Mouse (Mus musculus) midbrain, embryonic 11.5 days (tissue): ENCODE measurements at regions not wholly inside any gene's neighbourhood (a gene's known extent, or its start where the extent isn't known, plus 50 kb on each side); places are given as distances from the start of the nearest gene placed in this dataset.

Source experiments
- ATAC-seq: fragments of 200-750 bp; cut with Nextera tagmentation; 2 replicates; pipeline ENCODE4 v1.8.0; 2017; ENCODE audit warnings: moderate TSS enrichment, moderate library complexity; ENCODE audit not compliant: low FRiP score
- DNase-seq: peaks from one replicate; pipeline ENCODE4 v3.0.0; 2015; ENCODE audit warnings: low spot score; ENCODE audit errors: missing footprints
- H3K27ac ChIP-seq: fragments of 300-500 bp; sonication (generic); 2 replicates; pipeline ENCODE4 v1.5.1; 2014; ENCODE audit warnings: low read depth, low read length
- H3K27me3 ChIP-seq: fragments of 300-500 bp; sonication (generic); 2 replicates; pipeline ENCODE4 v1.6.1; 2014; ENCODE audit warnings: mild to moderate bottlenecking, low read length, moderate library complexity, mixed read lengths; ENCODE audit not compliant: control insufficient read depth, insufficient read depth
- H3K36me3 ChIP-seq: fragments of 300-500 bp; sonication (generic); 2 replicates; pipeline ENCODE4 v1.6.1; 2014; ENCODE audit warnings: mild to moderate bottlenecking, low read length, moderate library complexity, mixed read lengths; ENCODE audit not compliant: control insufficient read depth, insufficient read depth
- H3K4me1 ChIP-seq: fragments of 300-500 bp; sonication (generic); 2 replicates; pipeline ENCODE4 v1.6.1; 2014; ENCODE audit warnings: low read length; ENCODE audit not compliant: control insufficient read depth, insufficient read depth
- H3K4me2 ChIP-seq: fragments of 300-500 bp; sonication (generic); 2 replicates; pipeline ENCODE4 v1.6.1; 2014; ENCODE audit warnings: mild to moderate bottlenecking, moderate library complexity
- H3K4me3 ChIP-seq: fragments of 300-500 bp; sonication (generic); 2 replicates; pipeline ENCODE4 v1.5.1; 2014; ENCODE audit warnings: low read depth, low read length
- H3K9ac ChIP-seq: fragments of 300-500 bp; sonication (generic); 2 replicates; pipeline ENCODE4 v1.6.1; 2014; ENCODE audit warnings: low read length
- H3K9me3 ChIP-seq: fragments of 300-500 bp; sonication (generic); 2 replicates; pipeline ENCODE4 v1.6.1; 2016; ENCODE audit warnings: low read length; ENCODE audit not compliant: control insufficient read depth
- WGBS: fragments of 180-500 bp; shearing (Covaris S2); extraction: QIAGEN DNeasy Blood & Tissue Kit; methylation state at CpG from one replicate; pipeline ENCODE4 v1.1.7; 2014; 5-methylcytosine and 5-hydroxymethylcytosine counted together

GRCm38 (mm10) chr12:13164791-13165190 lies 84.2 kb downstream of the Ddx1 start:
- Histone ChIP-seq H3K4me3 (no peak overlapping the region), H3K36me3 (no peaks in the 10 kb centered on the region), H3K27ac (no peak overlapping the region), H3K9me3 (no peaks in the 10 kb centered on the region), H3K4me1 (peaks cover 3% of the 10 kb centered on the region), H3K4me2 (no peak overlapping the region), H3K27me3 (no peaks in the 10 kb centered on the region), H3K9ac (no peak overlapping the region)
- ATAC-seq (no peak), DNase-seq (no peak)
- 84% methylated on average over 2 of the region's 2 CpGs for WGBS

DNA sequence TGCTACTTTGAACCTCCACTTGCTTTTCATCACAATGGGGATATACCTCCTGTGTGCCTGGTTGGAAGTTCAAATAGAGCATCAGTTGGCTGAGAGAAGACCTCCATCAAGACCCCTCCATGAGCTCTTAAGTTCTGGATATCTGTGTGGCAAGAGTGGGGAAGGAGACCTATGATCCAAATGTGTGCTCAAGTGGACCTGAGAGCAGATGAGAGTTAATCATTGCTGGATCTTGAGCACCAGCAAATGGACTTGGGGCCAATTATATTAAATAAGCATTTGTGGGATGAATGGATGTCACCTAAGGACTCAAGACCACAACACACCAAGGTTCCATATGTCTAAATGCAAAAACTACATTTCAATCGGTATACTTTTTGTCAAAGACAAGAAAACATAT lies 88.0 kb downstream of the Ddx1 start:
- no peaks in the 10 kb centered on the region for H3K36me3 ChIP-seq
- H3K27me3 ChIP-seq, result no peaks in the 10 kb centered on the region
- no peak overlapping the region for H3K4me3 ChIP-seq
- H3K9me3 ChIP-seq, result no peaks in the 10 kb centered on the region
- H3K9ac ChIP-seq, result no peak overlapping the region
- H3K4me2 ChIP-seq, result no peak overlapping the region
- peaks cover 9% of the 10 kb centered on the region for H3K4me1 ChIP-seq
- H3K27ac ChIP-seq, result no peak overlapping the region
- no peak for ATAC-seq
- 90% methylated on average over 1 of the region's 1 CpGs for WGBS
- DNase-seq, result no peak

GRCm38 (mm10) chr12:13159346-13160055 lies 89.5 kb downstream of the Ddx1 start:
- H3K4me2 ChIP-seq, result no peak overlapping the region
- peaks cover 9% of the 10 kb centered on the region for H3K4me1 ChIP-seq
- no peaks in the 10 kb centered on the region for H3K9me3 ChIP-seq
- DNase-seq (peak; percentile 87), ATAC-seq (peak; percentile 88)
- no peak overlapping the region for H3K4me3 ChIP-seq
- H3K36me3 ChIP-seq, result no peaks in the 10 kb centered on the region
- no peaks in the 10 kb centered on the region for H3K27me3 ChIP-seq
- no peak overlapping the region for H3K9ac ChIP-seq
- H3K27ac ChIP-seq, result peak overlapping the region; percentile 0; the same call in 1 of the 2 replicates

GRCm38 (mm10) chr12:13157666-13158381 lies 91.2 kb downstream of the Ddx1 start:
- WGBS, result 72% methylated on average over 7 of the region's 7 CpGs
- Histone ChIP-seq H3K27ac (no peak overlapping the region), H3K4me2 (no peak overlapping the region), H3K4me3 (no peak overlapping the region), H3K4me1 (peaks cover 9% of the 10 kb centered on the region), H3K27me3 (no peaks in the 10 kb centered on the region), H3K36me3 (no peaks in the 10 kb centered on the region), H3K9ac (no peak overlapping the region), H3K9me3 (no peaks in the 10 kb centered on the region)
- DNase-seq (no peak), ATAC-seq (no peak)

GRCm38 (mm10) chr12:13157089-13157488 lies 91.9 kb downstream of the Ddx1 start:
- no peak overlapping the region for H3K27ac ChIP-seq
- ATAC-seq (no peak), DNase-seq (no peak)
- H3K9ac ChIP-seq, result no peak overlapping the region
- H3K4me3 ChIP-seq, result no peak overlapping the region
- no peaks in the 10 kb centered on the region for H3K36me3 ChIP-seq
- no peaks in the 10 kb centered on the region for H3K27me3 ChIP-seq
- H3K9me3 ChIP-seq, result no peaks in the 10 kb centered on the region
- WGBS, result 82% methylated on average over 10 of the region's 10 CpGs
- peaks cover 9% of the 10 kb centered on the region for H3K4me1 ChIP-seq
- no peak overlapping the region for H3K4me2 ChIP-seq

GRCm38 (mm10) chr12:13150751-13151150 lies 98.3 kb downstream of the Ddx1 start:
- ATAC-seq (no peak), DNase-seq (no peak)
- no peak overlapping the region for H3K27ac ChIP-seq
- WGBS, result 82% methylated on average over 4 of the region's 4 CpGs
- no peak overlapping the region for H3K4me3 ChIP-seq
- H3K27me3 ChIP-seq, result no peaks in the 10 kb centered on the region
- H3K9ac ChIP-seq, result no peak overlapping the region
- H3K4me1 ChIP-seq, result no peaks in the 10 kb centered on the region
- H3K4me2 ChIP-seq, result no peak overlapping the region
- no peaks in the 10 kb centered on the region for H3K9me3 ChIP-seq
- H3K36me3 ChIP-seq, result no peaks in the 10 kb centered on the region

DNA sequence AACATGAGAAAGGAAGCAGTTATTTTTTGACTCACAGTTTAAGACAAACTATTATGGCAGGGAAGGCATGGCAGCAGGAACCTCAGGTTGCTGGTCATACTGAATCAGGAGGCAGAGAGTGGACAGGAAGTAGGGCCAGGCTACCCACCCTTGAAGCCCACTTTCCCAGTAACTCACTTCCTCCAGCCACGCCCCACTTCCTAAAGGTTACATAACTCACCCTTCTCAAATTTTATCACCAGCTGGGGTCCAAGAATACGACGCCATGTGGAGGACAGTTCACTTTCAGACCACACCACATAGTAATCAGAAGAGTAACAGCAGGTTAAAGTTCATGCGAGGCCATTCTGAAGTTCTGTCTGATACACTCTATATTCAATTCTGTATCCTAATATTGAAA lies 101.8 kb downstream of the Ddx1 start:
- WGBS, result 89% methylated on average over 4 of the region's 4 CpGs
- Histone ChIP-seq H3K27me3 (no peaks in the 10 kb centered on the region), H3K27ac (no peak overlapping the region), H3K36me3 (no peaks in the 10 kb centered on the region), H3K9me3 (no peaks in the 10 kb centered on the region), H3K4me1 (no peaks in the 10 kb centered on the region), H3K4me3 (no peak overlapping the region), H3K9ac (no peak overlapping the region), H3K4me2 (no peak overlapping the region)
- no peak for ATAC-seq
- DNase-seq, result no peak

DNA sequence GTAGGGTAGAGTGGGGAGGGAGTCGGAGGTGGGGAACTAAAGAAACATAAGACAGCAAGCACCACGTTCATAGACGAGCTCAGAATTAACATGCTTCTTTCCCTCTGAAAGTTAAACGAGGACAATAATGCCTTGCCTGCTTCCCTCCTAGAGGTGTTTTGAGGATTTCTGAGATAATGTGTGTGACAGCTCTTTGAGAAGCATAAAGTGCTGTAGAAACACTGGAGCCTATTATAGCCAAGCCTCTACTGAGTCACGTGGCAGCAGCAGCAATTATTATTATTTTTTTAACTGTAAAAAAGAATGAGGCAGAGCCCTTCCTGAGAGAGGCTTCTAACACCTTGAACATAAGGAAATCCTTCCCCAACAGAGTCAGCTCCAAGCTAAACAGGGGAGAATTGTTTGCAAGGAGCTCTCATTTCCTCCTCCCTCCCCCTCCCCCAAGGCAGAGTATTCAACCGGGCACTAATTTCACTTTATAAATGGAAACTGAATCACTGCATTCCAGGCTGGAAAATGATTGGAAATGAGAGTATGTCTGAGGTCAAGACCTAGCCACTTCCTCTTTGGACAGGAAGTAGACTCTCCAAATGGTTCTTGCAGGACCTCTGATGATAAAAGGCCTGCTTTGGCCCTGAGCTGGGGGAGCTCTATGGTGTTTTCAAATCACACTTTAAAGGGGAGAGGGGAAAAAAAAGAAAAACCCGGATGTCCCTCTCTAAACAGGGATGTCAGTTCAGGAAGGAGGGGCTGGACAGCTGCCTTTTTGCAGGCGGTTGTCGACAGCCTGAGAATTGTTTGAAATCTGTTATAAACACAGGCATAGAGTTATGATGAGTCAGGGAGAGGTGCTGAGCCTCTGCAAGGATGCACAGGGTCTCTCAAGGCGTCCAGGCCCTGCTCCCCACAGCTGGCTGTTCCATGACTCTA lies 103.6 kb downstream of the Ddx1 start:
- Histone ChIP-seq H3K9ac (no peak overlapping the region), H3K4me1 (no peaks in the 10 kb centered on the region), H3K9me3 (no peaks in the 10 kb centered on the region), H3K4me2 (no peak overlapping the region), H3K27me3 (no peaks in the 10 kb centered on the region), H3K36me3 (no peaks in the 10 kb centered on the region), H3K4me3 (no peak overlapping the region), H3K27ac (no peak overlapping the region)
- ATAC-seq (no peak), DNase-seq (no peak)
- WGBS, result 75% methylated on average over 10 of the region's 10 CpGs

DNA sequence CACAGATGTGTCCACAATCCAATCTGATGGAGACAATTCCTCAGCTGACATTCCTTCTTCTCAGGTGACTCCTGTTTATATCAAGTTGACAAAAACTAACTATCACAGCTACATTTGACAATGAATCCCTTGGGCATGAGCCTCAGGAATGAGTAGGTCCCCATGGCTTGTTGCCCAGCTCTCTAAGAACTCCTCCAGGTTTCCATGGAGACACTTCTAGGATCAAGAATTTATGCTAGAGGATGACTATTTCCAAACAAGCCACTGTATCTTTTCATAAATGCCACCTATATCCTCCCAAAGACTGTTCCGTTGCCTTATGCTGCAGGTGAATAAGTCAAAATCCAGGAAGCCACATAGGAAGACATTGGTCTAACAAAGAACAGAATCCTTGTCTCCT lies 104.3 kb downstream of the Ddx1 start:
- no peaks in the 10 kb centered on the region for H3K27me3 ChIP-seq
- no peaks in the 10 kb centered on the region for H3K36me3 ChIP-seq
- DNase-seq (no peak), ATAC-seq (no peak)
- no peak overlapping the region for H3K27ac ChIP-seq
- H3K4me3 ChIP-seq, result no peak overlapping the region
- no peaks in the 10 kb centered on the region for H3K4me1 ChIP-seq
- no peaks in the 10 kb centered on the region for H3K9me3 ChIP-seq
- H3K9ac ChIP-seq, result no peak overlapping the region
- no peak overlapping the region for H3K4me2 ChIP-seq
- WGBS, result 94% methylated on average over 1 of the region's 1 CpGs
